Mouse (Mus musculus) neural tube, embryonic 12.5 days (tissue): Measurements from ENCODE around the gene Heatr4. TPM values are rescaled to one million over a fixed set of nuclear protein-coding genes. Genes with fewer than 3 reads are reported as not detected.

Source experiments
- polyA plus RNA-seq: library from polyadenylated mRNA; unstranded; fragments of >200 nt; fragmentation: Nextera tagmentation; extraction: Ambion mirVana; gene quantifications from 2 replicates; pipeline ENCODE4 v1.2.1, GENCODE M21; 2016

Gene Heatr4
- polyA plus RNA-seq, 1 experiment from 2014 or later: not detected

Other genes starting within 250 kb of the Heatr4 start
- 0.09 and 0.17 TPM in 2 replicates for gene Papln, start 221.2 kb downstream of the Heatr4 start, polyA plus RNA-seq
- 28.1 and 29.0 TPM in 2 replicates for gene Numb, start 62.9 kb downstream of the Heatr4 start, polyA plus RNA-seq
- 21.4 and 22.6 TPM in 2 replicates for gene Riox1, start 34.2 kb downstream of the Heatr4 start, polyA plus RNA-seq
- gene Acot2, start 3.0 kb upstream of the Heatr4 start, polyA plus RNA-seq: 14.4 and 14.5 TPM in 2 replicates
- 82.1 and 83.4 TPM in 2 replicates for gene Acot1, start 24.6 kb upstream of the Heatr4 start, polyA plus RNA-seq
- 0.09 and 0.20 TPM in 2 replicates for gene Acot4, start 53.5 kb upstream of the Heatr4 start, polyA plus RNA-seq
- not detected in 2 replicates for gene Gm49366, start 54.1 kb upstream of the Heatr4 start, polyA plus RNA-seq
- gene Acot3, start 67.3 kb upstream of the Heatr4 start, polyA plus RNA-seq: 0.65 and 0.70 TPM in 2 replicates
- 0.25 TPM in 1 of 2 replicates, not detected in the other for gene Acot5, start 84.5 kb upstream of the Heatr4 start, polyA plus RNA-seq
- gene Acot6, start 115.8 kb upstream of the Heatr4 start, polyA plus RNA-seq: 0.75 and 1.0 TPM in 2 replicates
- 6.6 and 7.0 TPM in 2 replicates for gene Dnal1, start 129.5 kb upstream of the Heatr4 start, polyA plus RNA-seq
- 2.8 and 3.2 TPM in 2 replicates for gene Pnma1, start 163.6 kb upstream of the Heatr4 start, polyA plus RNA-seq
- gene Elmsan1, start 234.0 kb upstream of the Heatr4 start, polyA plus RNA-seq: 6.1 and 6.3 TPM in 2 replicates